ENCODE assay signal across 8 mouse cellular contexts in genomic region chr3:95959082-95959481, GRCm38 (mm10). TPM values are rescaled to one million over a fixed set of nuclear protein-coding genes. Genes with fewer than 3 reads are reported as not detected.
DNase-seq lines count a peak whose midpoint lies in the region; ATAC-seq lines count a peak whose summit lies in the region.

No protein-coding gene starts in this region.

- no peak overlapping the region for H3K9ac ChIP-seq in heart, embryonic 12.5 days
- H3K9ac ChIP-seq in neural tube, embryonic 12.5 days = 0 out of 2 replicates have a peak overlapping the region, but pooled peaks have one; percentile 13
- no peak overlapping the region for H3K9ac ChIP-seq in neural tube, embryonic 15.5 days (replicated peaks)

- no peak overlapping the region for H3K4me2 ChIP-seq in heart, embryonic 12.5 days
- no peak overlapping the region for H3K4me2 ChIP-seq in neural tube, embryonic 12.5 days (replicated peaks)
- no peak overlapping the region for H3K4me2 ChIP-seq in neural tube, embryonic 15.5 days

- DNase-seq in heart, postnatal 25 days (ENCODE audit: low spot score) = no peak
- DNase-seq in forelimb bud, embryonic 11.5 days (ENCODE audit: low read depth, low spot score) = peak; percentile 25
- DNase-seq in thymus, postnatal 25 days = peak; percentile 42
- no peak for DNase-seq in gastrocnemius, postnatal 25 days

- H3K27me3 ChIP-seq in heart, embryonic 12.5 days (replicated peaks) = no peaks in the 10 kb centered on the region
- H3K27me3 ChIP-seq in neural tube, embryonic 12.5 days (replicated peaks) = no peaks in the 10 kb centered on the region
- no peaks in the 10 kb centered on the region for H3K27me3 ChIP-seq in neural tube, embryonic 15.5 days (replicated peaks)

- no peak for ATAC-seq in heart, embryonic 12.5 days (ENCODE audit: insufficient number of reproducible peaks, low FRiP score)
- ATAC-seq in neural tube, embryonic 12.5 days (ENCODE audit: low FRiP score, low read depth) = no peak
- no peak for ATAC-seq in neural tube, embryonic 15.5 days (ENCODE audit: low FRiP score)
- ATAC-seq in cerebellum, adult (ENCODE audit: insufficient number of reproducible peaks, low FRiP score, low TSS enrichment) = no peak

- H3K4me1 ChIP-seq in heart, embryonic 12.5 days (replicated peaks) = peaks cover 45% of the 10 kb centered on the region
- no peaks in the 10 kb centered on the region for H3K4me1 ChIP-seq in neural tube, embryonic 12.5 days
- H3K4me1 ChIP-seq in neural tube, embryonic 15.5 days = no peaks in the 10 kb centered on the region

- H3K9me3 ChIP-seq in heart, embryonic 12.5 days (replicated peaks) = 0 out of 2 replicates have a peak, but pooled peaks cover 5% of the 10 kb centered on the region
- H3K9me3 ChIP-seq in neural tube, embryonic 12.5 days = no peaks in the 10 kb centered on the region
- no peaks in the 10 kb centered on the region for H3K9me3 ChIP-seq in neural tube, embryonic 15.5 days (replicated peaks)

- intact Hi-C loops in heart, postnatal 25 days (cut with DNase I) = loop anchor here (5.0 kb wide), 1 partner anchor 92 kb away; no protein-coding TSS in a partner anchor

- 71% methylated on average over 5 of the region's 5 CpGs for WGBS in heart, embryonic 12.5 days
- 80% methylated on average over 5 of the region's 5 CpGs for WGBS in neural tube, embryonic 12.5 days
- 84% methylated on average over 5 of the region's 5 CpGs for WGBS in neural tube, embryonic 15.5 days

- no peak overlapping the region for H3K4me3 ChIP-seq in heart, embryonic 12.5 days
- no peak overlapping the region for H3K4me3 ChIP-seq in neural tube, embryonic 12.5 days
- H3K4me3 ChIP-seq in neural tube, embryonic 15.5 days (replicated peaks) = no peak overlapping the region

- H3K36me3 ChIP-seq in heart, embryonic 12.5 days = no peaks in the 10 kb centered on the region
- no peaks in the 10 kb centered on the region for H3K36me3 ChIP-seq in neural tube, embryonic 12.5 days
- no peaks in the 10 kb centered on the region for H3K36me3 ChIP-seq in neural tube, embryonic 15.5 days

- peak overlapping the region; percentile 93 for H3K27ac ChIP-seq in heart, embryonic 12.5 days (ENCODE audit: poor library complexity, severe bottlenecking)
- H3K27ac ChIP-seq in neural tube, embryonic 12.5 days = no peak overlapping the region
- no peak overlapping the region for H3K27ac ChIP-seq in neural tube, embryonic 15.5 days (replicated peaks)

RNA-seq across cellular contexts. Expression of gene Anp32e, which starts 30.0 kb away (rescaled TPM):
- 222 and 229 TPM in 2 replicates for polyA plus RNA-seq in heart, embryonic 12.5 days (2016; fragmentation: Nextera tagmentation; extraction: Ambion mirVana)
- total RNA-seq in heart, postnatal 25 days (2021) = 10 to 100 TPM; 74.2 to 92.2 TPM
- 277 and 278 TPM in 2 replicates for polyA plus RNA-seq in neural tube, embryonic 12.5 days (2016; fragmentation: Nextera tagmentation; extraction: Ambion mirVana)
- 99.6 and 157 TPM in 2 replicates for polyA plus RNA-seq in neural tube, embryonic 15.5 days (2015; fragmentation: Nextera tagmentation; extraction: Ambion mirVana)
- total RNA-seq in gastrocnemius, postnatal 25 days (2021) = 10 to 100 TPM; 67.4 to 69.1 TPM

RNA-seq across cellular contexts. Expression of gene Plekho1, which starts 36.7 kb away (rescaled TPM):
- polyA plus RNA-seq in heart, embryonic 12.5 days (2016; fragmentation: Nextera tagmentation; extraction: Ambion mirVana) = 76.1 and 80.8 TPM in 2 replicates
- 10 to 100 TPM; 76.4 to 89.1 TPM for total RNA-seq in heart, postnatal 25 days (2021)
- polyA plus RNA-seq in neural tube, embryonic 12.5 days (2016; fragmentation: Nextera tagmentation; extraction: Ambion mirVana) = 90.0 and 91.9 TPM in 2 replicates
- 46.7 and 48.6 TPM in 2 replicates for polyA plus RNA-seq in neural tube, embryonic 15.5 days (2015; fragmentation: Nextera tagmentation; extraction: Ambion mirVana)
- total RNA-seq in gastrocnemius, postnatal 25 days (2021) = 10 to 100 TPM; 23.2 to 39.8 TPM

RNA-seq across cellular contexts. Expression of gene Car14, which starts 54.6 kb away (rescaled TPM):
- 24.7 and 26.3 TPM in 2 replicates for polyA plus RNA-seq in heart, embryonic 12.5 days (2016; fragmentation: Nextera tagmentation; extraction: Ambion mirVana)
- 100 to 1,000 TPM; 171 to 175 TPM for total RNA-seq in heart, postnatal 25 days (2021)
- polyA plus RNA-seq in neural tube, embryonic 12.5 days (2016; fragmentation: Nextera tagmentation; extraction: Ambion mirVana) = 8.6 and 9.3 TPM in 2 replicates
- 1.3 and 1.8 TPM in 2 replicates for polyA plus RNA-seq in neural tube, embryonic 15.5 days (2015; fragmentation: Nextera tagmentation; extraction: Ambion mirVana)
- 10 to 100 TPM; 78.0 to 92.8 TPM for total RNA-seq in gastrocnemius, postnatal 25 days (2021)

Comparison
In these comparisons a context has a peak if more than half of its experiments do, and no peak if none do; other contexts are left out.
1. DNase-seq: peak in forelimb bud, embryonic 11.5 days (single experiment) and thymus, postnatal 25 days (single experiment); none in heart, postnatal 25 days (single experiment) and gastrocnemius, postnatal 25 days (single experiment).